Mouse (Mus musculus): ENCODE measurements around the gene E2f7.
"Not testable (repeated sequence)": the region's sequence is repeated elsewhere in the genome, so short reads cannot be mapped to it uniquely, and the experiment has no call there.

E2f7 gene

GRCm38 (mm10) chr10:110744686-110745639, at the start of gene E2f7:
Gene E2f7 (plus strand): TSS chr10:110745439.
- DNase-seq (ENCODE audit: low read depth, low spot score): peak; percentile 86

GRCm38 (mm10) chr10:110701276-110701675, 44.0 kb upstream of the E2f7 start:
- DNase-seq (ENCODE audit: low read depth, low spot score): no peak

GRCm38 (mm10) chr10:110705672-110706071, 39.6 kb upstream of the E2f7 start:
- DNase-seq (ENCODE audit: low read depth, low spot score): no peak

GRCm38 (mm10) chr10:110707390-110708113, 37.7 kb upstream of the E2f7 start:
- no peak for DNase-seq (ENCODE audit: low read depth, low spot score)

GRCm38 (mm10) chr10:110716887-110717286, 28.4 kb upstream of the E2f7 start:
- no peak for DNase-seq (ENCODE audit: low read depth, low spot score)

GRCm38 (mm10) chr10:110726431-110726830, 18.8 kb upstream of the E2f7 start:
- no peak for DNase-seq (ENCODE audit: low read depth, low spot score)

GRCm38 (mm10) chr10:110727816-110728215, 17.4 kb upstream of the E2f7 start:
- DNase-seq (ENCODE audit: low read depth, low spot score): peak; percentile 46

- DNase-seq (ENCODE audit: low read depth, low spot score): peak; percentile 30
Observed at GRCm38 (mm10) chr10:110733343-110733742, 11.9 kb upstream of the E2f7 start.

- no peak for DNase-seq (ENCODE audit: low read depth, low spot score)
Observed at GRCm38 (mm10) chr10:110743701-110744100, 1.5 kb upstream of the E2f7 start.

GRCm38 (mm10) chr10:110744120-110744519, 1.1 kb upstream of the E2f7 start:
- no peak for DNase-seq (ENCODE audit: low read depth, low spot score)

- DNase-seq (ENCODE audit: low read depth, low spot score): peak; percentile 13
Observed at GRCm38 (mm10) chr10:110745640-110746032, 397 bp downstream of the E2f7 start.

- DNase-seq (ENCODE audit: low read depth, low spot score): no peak
Observed at GRCm38 (mm10) chr10:110749081-110749480, 3.8 kb downstream of the E2f7 start.

- no peak for DNase-seq (ENCODE audit: low read depth, low spot score)
Observed at GRCm38 (mm10) chr10:110749510-110750305, 4.5 kb downstream of the E2f7 start.

- DNase-seq (ENCODE audit: low read depth, low spot score): no peak
Observed at GRCm38 (mm10) chr10:110752849-110753248, 7.6 kb downstream of the E2f7 start.

- DNase-seq (ENCODE audit: low read depth, low spot score): no peak
Observed at GRCm38 (mm10) chr10:110755556-110755955, 10.3 kb downstream of the E2f7 start.

- no peak for DNase-seq (ENCODE audit: low read depth, low spot score)
Observed at GRCm38 (mm10) chr10:110756271-110756793, 11.1 kb downstream of the E2f7 start.

- not testable (repeated sequence) for DNase-seq (ENCODE audit: low read depth, low spot score)
Observed at GRCm38 (mm10) chr10:110760552-110760951, 15.3 kb downstream of the E2f7 start.

- no peak for DNase-seq (ENCODE audit: low read depth, low spot score)
Observed at GRCm38 (mm10) chr10:110762134-110762884, 17.1 kb downstream of the E2f7 start.

GRCm38 (mm10) chr10:110763416-110763815, 18.2 kb downstream of the E2f7 start:
- no peak for DNase-seq (ENCODE audit: low read depth, low spot score)

GRCm38 (mm10) chr10:110769538-110769937, 24.3 kb downstream of the E2f7 start:
- no peak for DNase-seq (ENCODE audit: low read depth, low spot score)

- DNase-seq (ENCODE audit: low read depth, low spot score): no peak
Observed at GRCm38 (mm10) chr10:110773201-110773600, 28.0 kb downstream of the E2f7 start.
